Mouse (Mus musculus) thymus, adult 2 months (tissue): ENCODE data around the gene Clybl. TPM values are rescaled to one million over a fixed set of nuclear protein-coding genes. Genes with fewer than 3 reads are reported as not detected.

Experiments used
- DNase-seq: peaks from one replicate; pipeline ENCODE4 v3.0.0; 2021
- H3K27ac ChIP-seq: fragments of 200-500 bp; 2 replicates; pipeline ENCODE4 v1.5.1; 2012; ENCODE audit warnings: low read length, control low read depth; ENCODE audit not compliant: control insufficient read depth, insufficient read depth
- H3K27me3 ChIP-seq: fragments of 200-500 bp; 2 replicates; pipeline ENCODE4 v1.6.1; 2012; ENCODE audit warnings: mild to moderate bottlenecking, low read length, moderate library complexity, mixed read lengths; ENCODE audit not compliant: control insufficient read depth, insufficient read depth
- H3K36me3 ChIP-seq: fragments of 200-500 bp; 2 replicates; pipeline ENCODE4 v1.6.1; 2012; ENCODE audit warnings: mild to moderate bottlenecking, low read length, moderate library complexity; ENCODE audit not compliant: control insufficient read depth, insufficient read depth
- H3K4me1 ChIP-seq: fragments of 200-500 bp; replicated peaks from 2 replicates; pipeline ENCODE4 v1.6.1; 2012; ENCODE audit warnings: low read length; ENCODE audit not compliant: control insufficient read depth, insufficient read depth
- H3K4me3 ChIP-seq: fragments of 200-500 bp; 2 replicates; pipeline ENCODE4 v1.5.1; 2012; ENCODE audit warnings: mild to moderate bottlenecking, low read length, control low read depth, moderate library complexity; ENCODE audit not compliant: control insufficient read depth, insufficient read depth
- CTCF ChIP-seq: fragments of 200-500 bp; IDR thresholded peaks from 2 replicates; pipeline ENCODE4 v1.5.1; 2012; ENCODE audit warnings: mild to moderate bottlenecking, control low read depth, low read length, moderate library complexity, borderline replicate concordance; ENCODE audit not compliant: control insufficient read depth, poor library complexity, insufficient read depth; ENCODE audit errors: extremely low read depth
- POLR2A ChIP-seq: fragments of 200-500 bp; IDR thresholded peaks from 2 replicates; pipeline ENCODE4 v1.6.1; 2012; ENCODE audit warnings: mild to moderate bottlenecking, low read length, control low read depth, moderate library complexity; ENCODE audit not compliant: control insufficient read depth, poor library complexity, insufficient read depth; ENCODE audit errors: extremely low read depth
- WGBS: fragments of 180-500 bp; shearing (Covaris S2); methylation state at CpG from one replicate; pipeline ENCODE4 v1.1.7; 2018; 5-methylcytosine and 5-hydroxymethylcytosine counted together
- polyA plus RNA-seq: library from polyadenylated mRNA; depleted of rRNA; stranded (reverse); fragments of >200 nt; gene quantifications from 2 replicates; pipeline ENCODE4 v1.2.3, GENCODE M21; 2012

Gene Clybl
- polyA plus RNA-seq, 1 experiment, result 5.5 TPM

- no peak for DNase-seq
- Histone ChIP-seq H3K27me3 (no peaks in the 10 kb centered on the region), H3K4me1 (no peaks in the 10 kb centered on the region), H3K4me3 (no peak overlapping the region), H3K36me3 (no peaks in the 10 kb centered on the region), H3K27ac (no peak overlapping the region)
- 52% methylated on average over 2 of the region's 2 CpGs for WGBS
- TF ChIP-seq CTCF (no peak), POLR2A (no peak)
These were observed 115.4 kb downstream of the Clybl start for GRCm38 (mm10) chr14:122296864-122297263.

GRCm38 (mm10) chr14:122297386-122298109 is 116.0 kb downstream of the Clybl start:
- DNase-seq, result no peak
- H3K36me3 ChIP-seq, result no peaks in the 10 kb centered on the region
- no peak overlapping the region for H3K27ac ChIP-seq
- no peaks in the 10 kb centered on the region for H3K4me1 ChIP-seq
- no peaks in the 10 kb centered on the region for H3K27me3 ChIP-seq
- no peak overlapping the region for H3K4me3 ChIP-seq
- TF ChIP-seq POLR2A (no peak), CTCF (no peak)
- 96% methylated on average over 11 of the region's 11 CpGs for WGBS

- Histone ChIP-seq H3K27ac (no peak overlapping the region), H3K36me3 (no peaks in the 10 kb centered on the region), H3K4me1 (no peaks in the 10 kb centered on the region), H3K4me3 (no peak overlapping the region), H3K27me3 (no peaks in the 10 kb centered on the region)
- WGBS, result 96% methylated on average over 11 of the region's 11 CpGs
- TF ChIP-seq CTCF (no peak), POLR2A (no peak)
- DNase-seq, result no peak
These were observed 118.8 kb downstream of the Clybl start for GRCm38 (mm10) chr14:122300261-122300660.

GRCm38 (mm10) chr14:122303821-122304220 is 122.3 kb downstream of the Clybl start:
- Histone ChIP-seq H3K4me3 (no peak overlapping the region), H3K27ac (no peak overlapping the region), H3K4me1 (no peaks in the 10 kb centered on the region), H3K36me3 (no peaks in the 10 kb centered on the region), H3K27me3 (no peaks in the 10 kb centered on the region)
- TF ChIP-seq CTCF (no peak), POLR2A (no peak)
- no peak for DNase-seq
- 3% methylated on average over 1 of the region's 1 CpGs for WGBS

GRCm38 (mm10) chr14:122305132-122305531 is 123.6 kb downstream of the Clybl start:
- no peaks in the 10 kb centered on the region for H3K36me3 ChIP-seq
- no peak overlapping the region for H3K4me3 ChIP-seq
- H3K4me1 ChIP-seq, result no peaks in the 10 kb centered on the region
- TF ChIP-seq POLR2A, result no peak
- no peak for TF ChIP-seq CTCF
- H3K27me3 ChIP-seq, result no peaks in the 10 kb centered on the region
- no peak for DNase-seq
- H3K27ac ChIP-seq, result no peak overlapping the region
- WGBS, result 92% methylated on average over 8 of the region's 8 CpGs

- H3K27ac ChIP-seq, result no peak overlapping the region
- TF ChIP-seq POLR2A (no peak), CTCF (no peak)
- 98% methylated on average over 6 of the region's 6 CpGs for WGBS
These were observed 130.9 kb downstream of the Clybl start for GRCm38 (mm10) chr14:122312415-122312814.

GRCm38 (mm10) chr14:122313328-122313727 is 131.8 kb downstream of the Clybl start:
- no peak for TF ChIP-seq POLR2A
- no peak for TF ChIP-seq CTCF
- Histone ChIP-seq H3K27ac (no peak overlapping the region), H3K4me1 (no peaks in the 10 kb centered on the region), H3K4me3 (no peak overlapping the region), H3K27me3 (no peaks in the 10 kb centered on the region), H3K36me3 (no peaks in the 10 kb centered on the region)
- WGBS, result 95% methylated on average over 4 of the region's 4 CpGs
- no peak for DNase-seq

More at GRCm38 (mm10) chr14:122312415-122312814, 130.9 kb downstream of the Clybl start:
- Histone ChIP-seq H3K4me3 (no peak overlapping the region), H3K36me3 (no peaks in the 10 kb centered on the region), H3K27me3 (no peaks in the 10 kb centered on the region), H3K4me1 (no peaks in the 10 kb centered on the region)
- no peak for DNase-seq
